Mouse (Mus musculus): ENCODE results near the gene Gm9964. TPM values are rescaled to one million over a fixed set of nuclear protein-coding genes. Genes with fewer than 3 reads are reported as not detected.

Gene Gm9964
- polyA plus RNA-seq (2012; rRNA removed): not detected in 2 replicates

- no peak for DNase-seq
- no peaks in the 10 kb centered on the region for H3K4me1 ChIP-seq (ENCODE audit: control insufficient read depth, insufficient read depth, low read length)
- TF ChIP-seq POLR2A (IDR thresholded peaks at IDR 0.05; ENCODE audit: borderline replicate concordance, extremely low read depth, low read depth, low read length) (no peak), CTCF (IDR thresholded peaks at IDR 0.05; ENCODE audit: insufficient read depth, low read length) (no peak)
- no peak within 1 kb of the TSS for H3K4me3 ChIP-seq (replicated peaks; ENCODE audit: extremely low read depth, low read depth, low read length)
- WGBS: 48% methylated on average over 5 of the region's 5 CpGs
Measured at GRCm38 (mm10) chr11:79296856-79297491, at the start of gene Gm9964. TSS of gene Gm9964 (minus strand) at chr11:79296906.

DNA sequence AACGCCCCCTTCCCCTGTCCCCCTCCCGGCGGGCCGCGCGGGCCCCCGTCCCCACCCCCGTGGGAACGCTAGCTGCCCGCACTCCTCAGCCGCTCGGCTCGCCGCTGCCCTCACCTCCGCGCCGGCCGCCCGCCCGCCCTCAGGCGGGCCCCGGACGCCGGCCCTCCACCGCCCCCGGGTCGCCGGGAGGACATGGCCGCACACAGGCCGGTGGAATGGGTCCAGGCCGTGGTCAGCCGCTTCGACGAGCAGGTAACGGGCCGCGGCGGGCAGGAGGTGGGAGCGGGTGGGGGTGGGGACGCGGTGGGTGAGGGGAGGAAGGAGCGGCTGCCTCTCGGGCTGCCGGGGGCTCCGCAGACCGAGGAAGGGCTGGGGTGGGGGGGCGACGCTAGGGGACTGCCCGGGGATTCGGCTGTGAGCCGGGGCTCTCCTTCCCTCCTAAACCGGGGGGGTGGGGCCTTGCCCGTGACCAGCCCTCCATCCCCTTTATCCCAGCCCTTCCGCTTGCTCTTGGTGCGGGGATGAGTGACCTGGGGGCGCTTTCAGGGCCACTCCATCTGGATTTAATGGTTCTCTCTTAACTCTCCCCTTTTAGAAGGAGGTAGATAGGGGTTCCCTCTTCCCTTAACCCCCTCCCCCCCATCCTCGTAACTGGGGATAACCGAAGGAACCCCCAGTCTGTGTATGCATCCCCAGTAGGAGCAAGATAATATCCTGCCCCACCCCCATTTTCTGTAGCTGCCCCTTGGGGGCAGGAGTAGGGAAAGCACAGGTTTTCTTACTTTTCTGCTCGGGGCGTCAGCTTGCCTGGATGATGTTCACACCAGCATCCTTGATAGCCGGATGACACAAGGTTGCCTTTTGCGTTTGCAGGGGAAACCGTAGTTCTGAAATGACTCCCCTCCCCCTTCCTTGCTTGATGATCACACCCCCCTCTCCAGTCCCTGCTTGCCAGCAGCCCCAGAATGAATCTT, 43.4 kb upstream of the Gm9964 start:
- TF ChIP-seq CTCF (IDR thresholded peaks at IDR 0.05; ENCODE audit: insufficient read depth, low read length) (no peak), POLR2A (IDR thresholded peaks at IDR 0.05; ENCODE audit: borderline replicate concordance, extremely low read depth, low read depth, low read length) (no peak)
- H3K4me3 ChIP-seq (replicated peaks; ENCODE audit: extremely low read depth, low read depth, low read length): peak overlapping the region; percentile 81
- DNase-seq: peak; percentile 12
- peaks cover 10% of the 10 kb centered on the region; the same call in 1 of the 2 replicates for H3K4me1 ChIP-seq (ENCODE audit: control insufficient read depth, insufficient read depth, low read length)
- whole genome bisulfite sequencing: 3% methylated on average over 48 of the region's 63 CpGs

GRCm38 (mm10) chr11:79339234-79339807, 42.6 kb upstream of the Gm9964 start, which contains the start of gene Nf1:
TSS of gene Nf1 (plus strand) at chr11:79339693.
- Histone ChIP-seq H3K4me3 (replicated peaks; ENCODE audit: extremely low read depth, low read depth, low read length) (peak within 1 kb of the TSS; percentile 81), H3K4me1 (ENCODE audit: control insufficient read depth, insufficient read depth, low read length) (peaks cover 10% of the 10 kb centered on the region; the same call in 1 of the 2 replicates)
- DNase-seq: peak; percentile 90
- under 1% methylated on average over 49 of the region's 49 CpGs for WGBS
- TF ChIP-seq POLR2A (IDR thresholded peaks at IDR 0.05; ENCODE audit: borderline replicate concordance, extremely low read depth, low read depth, low read length): peak; percentile 77; the same call in 1 of the 2 replicates
- TF ChIP-seq CTCF (IDR thresholded peaks at IDR 0.05; ENCODE audit: insufficient read depth, low read length): no peak

DNA sequence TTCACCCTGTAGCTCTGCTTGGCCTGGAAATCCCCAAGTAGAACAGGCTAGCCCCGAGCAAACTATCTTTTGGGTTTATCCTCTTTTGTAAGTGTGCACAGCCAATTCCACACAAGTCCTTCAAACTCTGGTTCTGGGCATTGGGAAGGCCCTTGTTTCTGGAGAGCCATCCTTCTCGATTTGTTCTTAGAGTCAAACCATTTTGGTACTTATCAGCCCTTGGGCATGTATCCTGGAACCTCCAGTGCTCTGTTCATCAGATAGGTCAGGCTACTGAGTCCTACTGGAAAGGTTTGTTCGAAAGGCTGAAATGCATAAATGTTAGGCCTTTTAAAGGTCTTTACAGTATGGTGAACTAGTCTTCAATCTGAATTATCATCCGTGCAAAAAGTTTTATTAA, 41.9 kb upstream of the Gm9964 start:
- no peak for TF ChIP-seq POLR2A (IDR thresholded peaks at IDR 0.05; ENCODE audit: borderline replicate concordance, extremely low read depth, low read depth, low read length)
- Histone ChIP-seq H3K4me1 (ENCODE audit: control insufficient read depth, insufficient read depth, low read length) (peaks cover 10% of the 10 kb centered on the region; the same call in 1 of the 2 replicates), H3K4me3 (replicated peaks; ENCODE audit: extremely low read depth, low read depth, low read length) (peak overlapping the region; percentile 81)
- DNase-seq: no peak
- WGBS: 44% methylated on average over 4 of the region's 4 CpGs

- Histone ChIP-seq H3K4me1 (ENCODE audit: control insufficient read depth, insufficient read depth, low read length) (peaks cover 10% of the 10 kb centered on the region; the same call in 1 of the 2 replicates), H3K4me3 (replicated peaks; ENCODE audit: extremely low read depth, low read depth, low read length) (no peak overlapping the region)
- no peak for DNase-seq
- TF ChIP-seq POLR2A (IDR thresholded peaks at IDR 0.05; ENCODE audit: borderline replicate concordance, extremely low read depth, low read depth, low read length) (no peak), CTCF (IDR thresholded peaks at IDR 0.05; ENCODE audit: insufficient read depth, low read length) (peak; percentile 52)
- 93% methylated on average over 5 of the region's 5 CpGs for WGBS
Measured at GRCm38 (mm10) chr11:79336722-79337267, 40.1 kb upstream of the Gm9964 start.

DNA sequence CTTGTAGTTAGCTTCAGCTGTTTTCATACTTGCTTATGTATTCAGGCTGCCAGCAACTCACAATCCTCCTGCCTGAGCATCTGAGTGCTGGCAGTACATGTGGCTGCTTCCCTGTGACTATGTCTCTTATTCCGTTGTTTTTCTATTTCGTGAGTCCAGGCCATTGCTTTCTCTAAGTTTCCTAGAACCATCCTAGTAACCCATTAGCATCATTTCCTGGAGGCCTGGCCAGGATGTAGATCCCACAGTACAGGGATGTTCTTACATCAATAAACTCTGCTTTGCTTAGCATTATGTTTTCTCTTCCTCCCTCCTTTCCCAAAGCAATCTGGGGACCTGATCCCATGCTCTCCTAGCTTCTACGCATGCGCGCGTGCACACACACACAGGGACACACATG, 38.4 kb upstream of the Gm9964 start:
- TF ChIP-seq POLR2A (IDR thresholded peaks at IDR 0.05; ENCODE audit: borderline replicate concordance, extremely low read depth, low read depth, low read length): no peak
- TF ChIP-seq CTCF (IDR thresholded peaks at IDR 0.05; ENCODE audit: insufficient read depth, low read length): no peak
- Histone ChIP-seq H3K4me1 (ENCODE audit: control insufficient read depth, insufficient read depth, low read length) (peaks cover 6% of the 10 kb centered on the region; the same call in 1 of the 2 replicates), H3K4me3 (replicated peaks; ENCODE audit: extremely low read depth, low read depth, low read length) (no peak overlapping the region)
- DNase-seq: no peak
- 75% methylated on average over 6 of the region's 6 CpGs for WGBS

DNA sequence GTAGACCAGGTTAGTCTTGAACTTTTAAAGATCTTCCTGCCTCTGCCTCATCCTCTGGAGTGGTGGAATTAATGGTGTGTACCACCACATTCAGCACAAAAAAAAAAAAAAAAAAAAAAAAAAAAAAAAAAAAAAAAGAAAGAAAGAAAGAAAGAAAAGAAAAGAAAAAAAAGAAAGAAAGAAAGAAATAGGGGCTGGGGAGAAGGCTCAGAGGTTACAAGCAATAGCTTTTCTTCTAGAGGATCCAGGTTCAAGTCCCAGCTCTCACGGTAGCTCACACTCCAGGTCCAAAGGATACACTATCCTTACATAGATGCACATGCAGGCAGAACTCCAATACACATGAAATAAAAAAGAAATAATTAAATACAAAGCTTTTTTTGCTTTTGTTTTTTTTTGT, 32.9 kb upstream of the Gm9964 start:
- Histone ChIP-seq H3K4me3 (replicated peaks; ENCODE audit: extremely low read depth, low read depth, low read length) (no peak overlapping the region), H3K4me1 (ENCODE audit: control insufficient read depth, insufficient read depth, low read length) (no peaks in the 10 kb centered on the region)
- DNase-seq: no peak
- TF ChIP-seq POLR2A (IDR thresholded peaks at IDR 0.05; ENCODE audit: borderline replicate concordance, extremely low read depth, low read depth, low read length): no peak
- no peak for TF ChIP-seq CTCF (IDR thresholded peaks at IDR 0.05; ENCODE audit: insufficient read depth, low read length)
- 97% methylated on average over 1 of the region's 1 CpGs for WGBS

GRCm38 (mm10) chr11:79328060-79328459, 31.4 kb upstream of the Gm9964 start:
- 89% methylated on average over 4 of the region's 4 CpGs for WGBS
- no peak for DNase-seq
- no peak for TF ChIP-seq CTCF (IDR thresholded peaks at IDR 0.05; ENCODE audit: insufficient read depth, low read length)
- no peak for TF ChIP-seq POLR2A (IDR thresholded peaks at IDR 0.05; ENCODE audit: borderline replicate concordance, extremely low read depth, low read depth, low read length)
- H3K4me1 ChIP-seq (ENCODE audit: control insufficient read depth, insufficient read depth, low read length): no peaks in the 10 kb centered on the region
- no peak overlapping the region for H3K4me3 ChIP-seq (replicated peaks; ENCODE audit: extremely low read depth, low read depth, low read length)

DNA sequence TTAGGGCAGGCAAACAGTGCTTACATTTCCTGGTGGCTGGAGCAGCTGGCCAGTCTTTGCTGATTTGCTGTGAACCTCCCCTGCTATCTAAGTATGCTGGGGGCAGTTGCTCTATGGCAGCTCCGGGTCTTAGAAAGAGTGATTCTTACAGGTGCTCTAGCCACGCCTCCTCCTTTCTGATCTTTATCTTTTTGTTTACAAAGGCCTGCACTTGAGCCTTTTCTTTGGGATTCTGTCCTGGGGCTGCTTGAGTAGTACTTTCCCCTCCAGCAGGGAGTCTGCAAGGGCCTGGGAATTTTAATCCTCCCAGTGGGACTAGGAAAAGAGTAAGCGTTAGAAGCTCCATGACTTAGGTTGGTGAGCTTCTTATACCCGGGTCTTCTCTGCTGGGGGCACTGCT, 30.4 kb upstream of the Gm9964 start:
- WGBS: 40% methylated on average over 4 of the region's 4 CpGs
- Histone ChIP-seq H3K4me3 (replicated peaks; ENCODE audit: extremely low read depth, low read depth, low read length) (no peak overlapping the region), H3K4me1 (ENCODE audit: control insufficient read depth, insufficient read depth, low read length) (no peaks in the 10 kb centered on the region)
- DNase-seq: no peak
- TF ChIP-seq POLR2A (IDR thresholded peaks at IDR 0.05; ENCODE audit: borderline replicate concordance, extremely low read depth, low read depth, low read length) (no peak), CTCF (IDR thresholded peaks at IDR 0.05; ENCODE audit: insufficient read depth, low read length) (no peak)

Measured in lung, adult 2 months (tissue).